Mouse (Mus musculus) bone marrow macrophage, adult 2 months (primary cell): ENCODE data around the gene Tnpo3. TPM values are rescaled to one million over a fixed set of nuclear protein-coding genes. Genes with fewer than 3 reads are reported as not detected.

Experiments used
- H3K27ac ChIP-seq: 2 replicates; pipeline ENCODE4 v1.5.1; 2012; ENCODE audit warnings: low read depth, low read length; ENCODE audit not compliant: insufficient read depth
- H3K4me1 ChIP-seq: 2 replicates; pipeline ENCODE4 v1.6.1; 2012; ENCODE audit warnings: low read length; ENCODE audit not compliant: control insufficient read depth, insufficient read depth
- H3K4me3 ChIP-seq: 2 replicates; pipeline ENCODE4 v1.5.1; 2012; ENCODE audit warnings: mild to moderate bottlenecking, low read length, moderate library complexity; ENCODE audit not compliant: insufficient read depth
- CTCF ChIP-seq: IDR thresholded peaks from 2 replicates; pipeline ENCODE4 v1.5.1; 2012; ENCODE audit warnings: low read depth, mild to moderate bottlenecking, low read length, moderate library complexity
- POLR2A ChIP-seq: IDR thresholded peaks from 2 replicates; pipeline ENCODE4 v1.6.1; 2012; ENCODE audit warnings: mild to moderate bottlenecking, low read depth, low read length, borderline replicate concordance
- polyA plus RNA-seq: library from polyadenylated mRNA; stranded (reverse); fragments of >200 nt; gene quantifications from 2 replicates; pipeline ENCODE4 v1.2.4, GENCODE M21; 2012; ENCODE audit not compliant: missing spikeins, insufficient read depth, insufficient read length

Gene Tnpo3
- polyA plus RNA-seq, result 42.1 and 45.5 TPM in 2 replicates

DNA sequence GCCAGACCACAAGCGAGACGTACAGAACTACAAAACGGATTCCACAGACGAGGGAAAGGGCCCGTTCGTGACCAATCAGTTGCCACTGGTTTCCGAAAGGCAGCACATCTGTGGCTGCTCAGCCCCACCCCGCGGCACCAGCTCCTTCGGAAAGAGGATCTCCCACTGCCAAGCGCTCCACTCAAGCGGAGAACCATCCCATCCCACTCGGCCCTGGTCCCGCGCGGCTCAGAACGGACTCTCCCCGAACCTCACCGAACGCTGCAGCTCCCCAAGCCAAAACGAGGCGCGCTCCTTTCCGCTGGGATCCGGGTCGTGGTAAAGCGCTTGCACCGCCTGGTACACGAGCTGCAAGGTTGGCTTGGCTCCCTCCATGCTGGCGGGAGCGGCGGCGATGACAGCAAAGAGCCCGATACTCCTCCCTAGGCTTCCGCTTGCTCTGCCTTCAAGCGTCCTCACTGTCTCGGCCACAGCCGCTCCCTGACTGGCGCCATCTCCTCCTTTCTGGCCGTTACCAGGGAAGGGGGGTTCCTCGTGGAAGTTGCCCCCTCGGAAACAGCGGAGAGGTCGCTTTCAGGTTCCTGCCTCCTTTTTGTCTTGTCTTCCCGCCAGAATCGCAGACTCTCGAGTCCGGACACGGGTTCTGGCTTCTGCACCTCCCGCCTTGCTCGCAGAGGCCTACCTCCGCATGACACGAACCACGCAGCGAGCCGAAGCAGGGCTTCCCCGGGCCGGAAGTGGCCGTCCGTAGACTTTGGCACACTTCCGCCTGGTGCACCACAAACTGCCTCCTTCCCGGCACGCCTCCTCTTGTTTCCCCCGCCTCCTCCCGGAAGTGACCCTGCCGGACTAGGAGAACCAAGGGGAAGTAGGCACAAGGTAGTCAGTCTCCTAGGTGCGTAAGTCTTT, at the start of gene Tnpo3:
Tnpo3 (minus strand) TSS at position 777 of the 909 bp plus-strand sequence.
- Histone ChIP-seq H3K4me1 (peaks cover 12% of the 10 kb centered on the region), H3K4me3 (peak within 1 kb of the TSS; percentile 73), H3K27ac (peak within 1 kb of the TSS; percentile 70)
- TF ChIP-seq CTCF (no peak), POLR2A (no peak)

DNA sequence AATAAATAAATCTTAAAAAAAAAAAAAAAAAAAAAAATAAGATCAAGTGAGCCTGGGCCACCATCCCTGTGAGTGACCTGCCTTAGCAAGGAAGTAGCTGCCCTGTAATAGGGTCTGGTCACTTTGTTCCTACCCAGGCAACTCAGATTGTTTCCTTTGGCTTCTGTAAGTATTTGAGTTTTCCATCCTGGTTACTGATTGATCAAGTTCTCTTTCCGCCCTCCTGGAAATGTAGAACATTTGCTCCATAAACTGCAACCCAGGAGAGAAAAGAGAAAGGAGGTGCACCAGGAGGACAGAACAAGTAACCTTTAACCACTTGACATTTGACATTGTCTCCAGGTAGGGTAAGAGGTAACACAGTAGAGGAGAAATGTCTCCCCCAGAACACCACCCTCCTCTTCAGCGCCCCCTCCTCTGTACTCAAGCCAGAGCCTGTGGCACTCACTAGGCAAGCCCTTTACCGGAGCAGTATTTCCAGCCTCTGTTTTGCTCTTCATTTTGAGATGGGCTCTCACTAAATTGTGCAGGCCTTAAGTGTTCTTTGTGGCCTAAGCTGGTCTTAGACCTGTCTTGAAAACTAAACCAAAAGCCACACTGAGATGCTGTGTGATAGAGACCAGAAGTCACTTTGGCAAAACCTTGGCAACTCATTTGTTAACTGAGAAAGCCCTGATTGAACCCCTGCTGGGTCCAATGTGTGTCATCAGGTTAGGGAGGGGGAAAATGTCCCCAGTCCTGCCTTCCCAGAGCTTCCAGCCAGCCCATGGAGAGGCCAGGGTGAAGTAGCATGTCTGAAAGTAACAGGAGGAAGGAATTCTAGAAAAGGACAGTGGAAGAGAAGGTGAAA, 49.2 kb upstream of the Tnpo3 start:
- H3K27ac ChIP-seq, result no peak overlapping the region
- TF ChIP-seq CTCF, result no peak
- TF ChIP-seq POLR2A, result no peak
- no peaks in the 10 kb centered on the region for H3K4me1 ChIP-seq
- H3K4me3 ChIP-seq, result no peak overlapping the region

DNA sequence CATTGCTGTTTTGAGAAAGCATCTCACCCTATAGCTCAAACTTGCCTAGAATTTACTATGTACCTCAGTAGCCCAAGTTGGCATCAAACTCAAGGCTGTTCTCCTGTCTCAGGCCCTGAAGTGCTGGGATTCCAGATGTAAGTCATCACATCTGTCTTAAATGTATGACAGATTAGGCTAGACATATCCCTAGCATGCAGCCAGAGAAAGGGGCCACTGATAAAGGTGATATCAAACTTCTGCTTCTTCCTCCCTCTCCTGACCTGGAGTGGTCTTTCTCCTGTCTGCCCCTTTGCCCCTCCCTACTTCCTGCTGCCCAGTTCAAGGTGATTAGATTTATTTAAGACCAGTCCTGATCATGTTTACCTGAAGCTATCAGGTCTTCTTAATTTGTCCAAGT, 43.6 kb upstream of the Tnpo3 start:
- Histone ChIP-seq H3K27ac (no peak overlapping the region), H3K4me3 (no peak overlapping the region), H3K4me1 (no peaks in the 10 kb centered on the region)
- TF ChIP-seq POLR2A, result no peak
- no peak for TF ChIP-seq CTCF

DNA sequence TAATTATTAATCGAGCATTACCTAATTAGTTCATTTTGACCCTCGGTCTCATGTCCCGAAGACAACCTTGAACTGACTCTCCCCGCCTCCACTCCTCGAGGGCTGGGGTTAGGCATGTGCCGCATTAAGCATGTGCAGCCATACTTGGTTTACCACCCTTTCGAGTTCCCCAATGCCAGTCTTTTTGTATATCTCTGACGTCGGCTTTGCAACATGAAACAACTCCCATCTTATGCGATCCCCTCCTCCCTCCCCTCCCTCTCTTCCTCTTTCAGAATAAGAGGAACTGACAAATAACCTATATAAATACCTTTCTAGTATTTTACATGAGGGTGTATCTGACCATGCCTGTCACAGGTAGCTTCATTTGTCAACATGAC, 40.5 kb upstream of the Tnpo3 start:
- TF ChIP-seq POLR2A (no peak), CTCF (no peak)
- H3K4me3 ChIP-seq, result no peak overlapping the region
- no peak overlapping the region for H3K27ac ChIP-seq
- H3K4me1 ChIP-seq, result no peaks in the 10 kb centered on the region

DNA sequence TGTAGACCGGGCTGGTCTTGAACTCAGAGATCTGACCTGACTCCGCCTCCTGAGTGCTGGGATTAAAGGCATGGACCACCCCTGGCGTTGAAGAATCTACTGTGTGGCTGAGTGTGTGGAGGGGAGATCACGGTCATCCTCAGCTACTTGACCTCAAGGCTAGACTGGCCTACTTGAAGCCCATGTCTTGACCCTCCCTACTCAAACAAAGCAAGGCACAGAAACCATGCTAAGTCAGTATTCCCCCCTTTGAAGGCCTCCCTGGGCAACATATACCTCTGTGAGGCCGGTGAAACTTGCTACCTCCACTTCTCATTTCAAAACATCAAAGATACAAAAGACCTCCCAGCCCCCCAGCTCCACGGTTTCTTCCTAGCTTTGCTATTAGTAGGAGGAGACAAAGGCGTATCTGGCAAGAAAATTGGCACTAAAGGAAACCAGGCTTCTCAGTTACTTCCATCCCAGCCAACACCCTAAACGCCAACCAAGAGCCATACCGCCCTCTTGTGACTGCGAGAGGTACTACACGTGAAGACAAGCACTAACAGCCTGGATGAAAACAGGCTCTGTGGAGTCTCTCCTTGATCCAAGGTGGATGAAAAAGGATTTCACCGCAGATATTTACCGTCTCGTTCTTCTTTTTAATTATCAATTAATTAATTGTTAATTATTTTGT, 39.9 kb upstream of the Tnpo3 start:
- peak; percentile 79 for TF ChIP-seq CTCF
- no peak for TF ChIP-seq POLR2A
- Histone ChIP-seq H3K4me3 (no peak overlapping the region), H3K27ac (no peak overlapping the region), H3K4me1 (no peaks in the 10 kb centered on the region)

DNA sequence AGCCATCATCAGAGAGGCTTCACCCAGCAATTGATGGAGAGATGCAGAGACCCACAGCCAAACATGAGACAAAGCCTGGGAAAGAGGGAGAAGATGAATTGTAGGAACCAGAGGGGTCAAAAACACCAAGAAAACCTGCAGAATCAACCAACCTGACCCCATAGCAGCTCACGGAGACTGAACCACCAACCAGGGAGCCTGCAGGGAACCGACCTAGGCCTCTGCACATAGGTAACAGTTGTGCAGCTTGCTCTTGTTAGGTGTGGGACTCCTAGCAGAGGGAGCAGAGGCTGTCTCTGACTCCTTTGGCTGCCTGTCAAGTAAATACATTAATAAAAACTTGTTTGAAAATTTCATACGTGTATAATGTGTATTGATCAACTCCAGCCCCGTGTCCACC, 32.1 kb upstream of the Tnpo3 start:
- H3K4me1 ChIP-seq, result no peaks in the 10 kb centered on the region
- H3K27ac ChIP-seq, result no peak overlapping the region
- H3K4me3 ChIP-seq, result no peak overlapping the region
- TF ChIP-seq POLR2A (no peak), CTCF (no peak)

DNA sequence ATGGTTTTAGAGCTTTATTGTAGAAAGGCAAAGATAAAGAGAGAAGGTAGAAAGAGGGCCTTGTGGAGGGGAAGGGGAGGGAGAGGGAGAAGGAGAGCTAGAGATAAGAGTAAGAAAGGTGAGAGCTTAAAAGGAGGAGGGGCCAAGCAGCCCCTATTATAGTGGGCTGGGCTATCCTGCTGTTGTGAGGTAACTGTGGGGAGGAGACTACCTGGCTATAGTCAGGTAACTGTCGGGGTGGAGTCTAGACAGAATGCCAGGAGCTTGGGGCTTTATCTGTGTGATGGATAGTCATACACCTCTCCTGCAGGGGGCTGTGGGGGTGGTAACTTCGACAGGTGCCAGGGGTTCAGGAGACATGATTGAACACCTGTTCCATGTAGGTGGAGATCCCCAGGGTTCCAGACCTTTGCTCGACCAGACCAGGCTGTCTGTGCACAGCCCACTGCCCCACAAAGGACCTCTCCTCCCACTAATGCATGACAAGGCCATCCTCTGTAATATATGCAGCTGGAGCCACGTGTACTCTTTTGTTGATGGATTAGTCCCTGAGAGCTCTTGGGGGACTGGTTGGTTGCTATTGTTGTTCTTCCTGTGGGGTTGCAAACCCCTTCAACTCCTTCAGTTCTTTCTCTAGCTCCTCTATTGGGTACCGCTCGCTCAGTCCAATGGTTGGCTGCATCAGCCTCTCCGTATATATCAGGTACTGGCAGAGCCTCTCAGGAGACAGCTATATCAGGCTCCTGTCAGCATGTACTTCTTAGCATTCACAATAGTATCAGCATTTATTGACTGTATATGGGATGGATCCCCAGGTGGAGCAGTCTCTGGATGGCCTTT, 30.1 kb upstream of the Tnpo3 start:
- no peak for TF ChIP-seq CTCF
- TF ChIP-seq POLR2A, result no peak

DNA sequence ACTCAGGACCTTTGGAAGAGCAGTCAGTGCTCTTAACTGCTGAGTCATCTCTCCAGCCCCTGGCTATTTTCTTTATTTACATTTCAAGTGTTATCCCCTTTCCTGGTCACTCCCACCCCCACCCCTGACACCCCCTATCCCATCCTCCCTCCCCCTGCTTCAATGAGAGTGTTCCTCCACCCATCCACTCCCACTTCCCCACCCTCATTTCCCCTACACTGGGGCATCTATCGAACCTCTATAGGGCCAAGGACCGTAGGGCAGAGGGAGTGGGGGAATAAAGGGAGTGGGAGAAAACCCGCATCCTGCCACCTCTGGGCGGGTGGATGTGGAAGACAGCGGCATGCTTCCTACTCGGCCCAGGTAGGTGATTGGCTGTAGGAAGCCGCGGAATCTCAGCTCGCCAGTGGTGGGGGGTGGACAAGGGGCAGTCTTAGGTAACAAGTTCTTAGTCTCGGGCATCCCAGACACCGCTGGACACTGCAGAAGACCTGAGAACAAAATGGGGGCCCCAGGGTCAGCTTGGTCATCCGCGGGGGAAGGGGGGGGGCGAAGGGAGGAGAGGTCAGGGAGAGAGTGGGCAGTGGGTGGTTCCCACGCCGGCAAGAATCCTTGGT, 29.3 kb upstream of the Tnpo3 start:
- no peak overlapping the region for H3K4me3 ChIP-seq
- peaks cover 4% of the 10 kb centered on the region; the same call in 1 of the 2 replicates for H3K4me1 ChIP-seq
- no peak overlapping the region for H3K27ac ChIP-seq
- TF ChIP-seq POLR2A (no peak), CTCF (no peak)

More for the DNA sequence above, 30.1 kb upstream of the Tnpo3 start:
- no peak overlapping the region for H3K4me3 ChIP-seq
- H3K27ac ChIP-seq, result no peak overlapping the region
- H3K4me1 ChIP-seq, result peaks cover 4% of the 10 kb centered on the region; the same call in 1 of the 2 replicates
